Mouse (Mus musculus): ENCODE measurements around the gene Pi4kb. TPM values are rescaled to one million over a fixed set of nuclear protein-coding genes. Genes with fewer than 3 reads are reported as not detected.
"Not testable (repeated sequence)": the region's sequence is repeated elsewhere in the genome, so short reads cannot be mapped to it uniquely, and the experiment has no call there.

Gene Pi4kb
- total and polyA plus RNA-seq, 3 experiments: 24.0 to 39.2 (median 30.7) TPM

DNA sequence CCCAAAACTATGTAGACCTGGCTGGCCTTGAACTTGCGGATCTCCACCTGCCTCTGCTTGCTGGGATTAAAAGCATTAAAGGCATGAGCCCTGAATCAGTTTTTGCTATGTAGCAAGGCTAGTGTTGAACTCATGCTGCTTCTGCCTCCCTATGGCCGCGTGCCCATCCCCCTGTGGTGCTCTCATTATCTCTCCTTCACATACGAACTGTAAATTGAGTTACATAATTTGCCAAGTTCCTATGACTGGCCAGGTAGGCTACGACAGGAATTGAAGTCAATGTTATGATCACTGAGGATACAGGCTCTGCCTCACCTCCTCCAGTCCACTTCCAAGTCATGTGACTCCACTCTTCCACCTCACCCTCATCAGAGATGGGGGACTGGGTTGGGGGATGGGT is 38.4 kb upstream of the Pi4kb start:
- H3K27ac ChIP-seq (ENCODE audit: insufficient read depth, low read depth); H3K4me2 ChIP-seq (ENCODE audit: insufficient read depth, low read depth, poor library complexity, severe bottlenecking): not testable (repeated sequence)

DNA sequence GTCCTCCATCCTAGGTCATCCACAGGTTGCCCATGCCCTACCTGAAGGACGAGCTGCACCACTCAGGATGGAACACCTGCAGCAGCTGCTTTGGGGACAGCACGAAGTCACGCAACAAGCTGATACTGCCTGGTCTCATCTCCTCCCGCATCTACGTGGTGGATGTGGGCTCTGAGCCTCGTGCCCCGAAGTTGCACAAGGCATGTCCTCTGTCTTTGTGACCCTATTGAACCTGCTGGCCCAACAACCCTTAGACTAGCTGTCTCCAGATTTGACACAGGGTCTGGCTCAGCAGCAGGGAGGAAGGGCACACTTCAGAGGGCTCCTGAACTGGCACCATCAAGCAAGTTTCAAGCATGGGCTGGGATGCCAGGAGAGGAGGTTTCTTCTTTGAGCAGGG is 37.3 kb upstream of the Pi4kb start:
- H3K27ac ChIP-seq (ENCODE audit: insufficient read depth, low read depth); H3K4me2 ChIP-seq (ENCODE audit: insufficient read depth, low read depth, poor library complexity, severe bottlenecking); H3K9me3 ChIP-seq (replicated peaks; ENCODE audit: low read length); H3K27me3 ChIP-seq (replicated peaks); dilution Hi-C loops (cut with MboI; ENCODE audit: extremely low pct_ligation_motif_present, extremely low pct_unique_long_range_greater_than_20kb, low sequenced_read_pairs); H3K9ac ChIP-seq (ENCODE audit: insufficient read depth, low read depth); H3K4me1 ChIP-seq (ENCODE audit: control insufficient read depth in 1 of 2, insufficient read depth in 2 of 2); H3K36me3 ChIP-seq (replicated peaks in 1 of 2; ENCODE audit: control insufficient read depth in 1 of 2, insufficient read depth in 1 of 2, low read length in 1 of 2); H3K4me3 ChIP-seq (replicated peaks in 1 of 3; ENCODE audit: low read depth in 2 of 3, low read length in 2 of 3, poor library complexity in 1 of 3); H3K79me2 ChIP-seq (replicated peaks; ENCODE audit: control insufficient read depth, extremely low read depth, insufficient read depth, poor library complexity, severe bottlenecking); DNase-seq (ENCODE audit: extremely low read depth); in situ Hi-C loops (cut with MboI; ENCODE audit: low pct_ligation_motif_present, low pct_unique_long_range_greater_than_20kb, low sequenced_read_pairs): not testable (repeated sequence)

More for the DNA sequence above, 38.4 kb upstream of the Pi4kb start:
- H3K9me3 ChIP-seq (replicated peaks; ENCODE audit: low read length); dilution Hi-C loops (cut with MboI; ENCODE audit: extremely low pct_ligation_motif_present, extremely low pct_unique_long_range_greater_than_20kb, low sequenced_read_pairs); H3K9ac ChIP-seq (ENCODE audit: insufficient read depth, low read depth); in situ Hi-C loops (cut with MboI; ENCODE audit: low pct_ligation_motif_present, low pct_unique_long_range_greater_than_20kb, low sequenced_read_pairs); H3K4me1 ChIP-seq (ENCODE audit: control insufficient read depth in 1 of 2, insufficient read depth in 2 of 2); H3K36me3 ChIP-seq (replicated peaks in 1 of 2; ENCODE audit: control insufficient read depth in 1 of 2, insufficient read depth in 1 of 2, low read length in 1 of 2); H3K79me2 ChIP-seq (replicated peaks; ENCODE audit: control insufficient read depth, extremely low read depth, insufficient read depth, poor library complexity, severe bottlenecking); H3K4me3 ChIP-seq (replicated peaks in 1 of 3; ENCODE audit: low read depth in 2 of 3, low read length in 2 of 3, poor library complexity in 1 of 3); H3K27me3 ChIP-seq (replicated peaks); DNase-seq (ENCODE audit: extremely low read depth): not testable (repeated sequence)

DNA sequence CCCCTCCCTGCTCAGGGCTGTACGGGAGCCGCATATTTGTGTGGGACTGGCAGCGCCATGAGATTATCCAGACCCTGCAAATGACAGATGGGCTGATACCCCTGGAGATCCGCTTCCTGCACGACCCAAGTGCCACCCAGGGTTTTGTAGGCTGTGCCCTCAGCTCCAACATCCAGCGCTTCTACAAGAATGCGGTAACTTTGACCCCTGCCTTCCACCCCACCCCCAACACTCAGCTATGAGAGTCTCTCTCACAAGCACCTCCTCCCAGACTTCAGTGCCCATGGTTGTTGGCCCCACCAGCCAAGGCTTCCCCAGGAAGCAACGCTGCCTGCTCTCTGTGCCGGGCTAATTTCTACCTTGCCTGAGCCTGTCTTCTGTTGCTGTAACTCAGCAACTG is 34.5 kb upstream of the Pi4kb start:
- dilution Hi-C loops (cut with MboI; ENCODE audit: extremely low pct_ligation_motif_present, extremely low pct_unique_long_range_greater_than_20kb, low sequenced_read_pairs); H3K4me1 ChIP-seq (ENCODE audit: control insufficient read depth in 1 of 2, insufficient read depth in 2 of 2); DNase-seq (ENCODE audit: extremely low read depth); H3K27me3 ChIP-seq (replicated peaks); H3K79me2 ChIP-seq (replicated peaks; ENCODE audit: control insufficient read depth, extremely low read depth, insufficient read depth, poor library complexity, severe bottlenecking); in situ Hi-C loops (cut with MboI; ENCODE audit: low pct_ligation_motif_present, low pct_unique_long_range_greater_than_20kb, low sequenced_read_pairs); H3K36me3 ChIP-seq (replicated peaks in 1 of 2; ENCODE audit: control insufficient read depth in 1 of 2, insufficient read depth in 1 of 2, low read length in 1 of 2); H3K9me3 ChIP-seq (replicated peaks; ENCODE audit: low read length); H3K4me2 ChIP-seq (ENCODE audit: insufficient read depth, low read depth, poor library complexity, severe bottlenecking); H3K9ac ChIP-seq (ENCODE audit: insufficient read depth, low read depth); H3K27ac ChIP-seq (ENCODE audit: insufficient read depth, low read depth); H3K4me3 ChIP-seq (replicated peaks in 1 of 3; ENCODE audit: low read depth in 2 of 3, low read length in 2 of 3, poor library complexity in 1 of 3): not testable (repeated sequence)

- H3K4me3 ChIP-seq (replicated peaks in 1 of 3; ENCODE audit: low read depth in 2 of 3, low read length in 2 of 3, poor library complexity in 1 of 3); H3K27me3 ChIP-seq (replicated peaks); in situ Hi-C loops (cut with MboI; ENCODE audit: low pct_ligation_motif_present, low pct_unique_long_range_greater_than_20kb, low sequenced_read_pairs); H3K79me2 ChIP-seq (replicated peaks; ENCODE audit: control insufficient read depth, extremely low read depth, insufficient read depth, poor library complexity, severe bottlenecking); H3K36me3 ChIP-seq (replicated peaks in 1 of 2; ENCODE audit: control insufficient read depth in 1 of 2, insufficient read depth in 1 of 2, low read length in 1 of 2); dilution Hi-C loops (cut with MboI; ENCODE audit: extremely low pct_ligation_motif_present, extremely low pct_unique_long_range_greater_than_20kb, low sequenced_read_pairs); H3K4me1 ChIP-seq (ENCODE audit: control insufficient read depth in 1 of 2, insufficient read depth in 2 of 2); H3K27ac ChIP-seq (ENCODE audit: insufficient read depth, low read depth); DNase-seq (ENCODE audit: extremely low read depth); H3K4me2 ChIP-seq (ENCODE audit: insufficient read depth, low read depth, poor library complexity, severe bottlenecking); H3K9me3 ChIP-seq (replicated peaks; ENCODE audit: low read length); H3K9ac ChIP-seq (ENCODE audit: insufficient read depth, low read depth): not testable (repeated sequence)
Observed at GRCm38 (mm10) chr3:94942211-94942967, 32.1 kb upstream of the Pi4kb start.

All from CH12.LX (cell line).